Mouse (Mus musculus) monocyte, adult 2 months (primary cell): ENCODE data around the gene Mansc4.

Experiments used
- DNase-seq, 2 experiments: peaks; one replicate each; pipeline ENCODE4 v3.0.0; 2022; ENCODE audit warnings: low spot score in 2 of 2, low read depth in 1 of 2

Gene Mansc4

GRCm38 (mm10) chr6:147086594-147087225, at the start of gene Mansc4:
Gene Mansc4, minus strand, starts transcription at chr6:147087032.
- DNase-seq: no peak

- no peak for DNase-seq
Measured at GRCm38 (mm10) chr6:147127239-147127638, 40.4 kb upstream of the Mansc4 start.

GRCm38 (mm10) chr6:147121320-147121719, 34.5 kb upstream of the Mansc4 start:
- DNase-seq: no peak

GRCm38 (mm10) chr6:147118190-147118589, 31.4 kb upstream of the Mansc4 start:
- no peak for DNase-seq

GRCm38 (mm10) chr6:147117764-147118163, 30.9 kb upstream of the Mansc4 start:
- no peak for DNase-seq

- peak in 1 of 2 experiments; percentile 40 for DNase-seq
Measured at GRCm38 (mm10) chr6:147116579-147116978, 29.7 kb upstream of the Mansc4 start.

- no peak for DNase-seq
Measured at GRCm38 (mm10) chr6:147109283-147109682, 22.5 kb upstream of the Mansc4 start.

GRCm38 (mm10) chr6:147106716-147107115, 19.9 kb upstream of the Mansc4 start:
- DNase-seq: no peak

GRCm38 (mm10) chr6:147105529-147105928, 18.7 kb upstream of the Mansc4 start:
- no peak for DNase-seq

GRCm38 (mm10) chr6:147102293-147102692, 15.5 kb upstream of the Mansc4 start:
- no peak for DNase-seq

- no peak for DNase-seq
Measured at GRCm38 (mm10) chr6:147099458-147100277, 12.8 kb upstream of the Mansc4 start.

- no peak for DNase-seq
Measured at GRCm38 (mm10) chr6:147097346-147097929, 10.6 kb upstream of the Mansc4 start.

- no peak for DNase-seq
Measured at GRCm38 (mm10) chr6:147096934-147097333, 10.1 kb upstream of the Mansc4 start.

GRCm38 (mm10) chr6:147096109-147096508, 9.3 kb upstream of the Mansc4 start:
- DNase-seq: no peak

- no peak for DNase-seq
Measured at GRCm38 (mm10) chr6:147094771-147095170, 7.9 kb upstream of the Mansc4 start.

GRCm38 (mm10) chr6:147092136-147092535, 5.3 kb upstream of the Mansc4 start:
- no peak for DNase-seq

GRCm38 (mm10) chr6:147091136-147092120, 4.6 kb upstream of the Mansc4 start, which contains the start of gene Klhl42:
Gene Klhl42, plus strand, starts transcription at chr6:147091379.
- peak in 1 of 2 experiments; percentile 33 for DNase-seq

GRCm38 (mm10) chr6:147090191-147090590, 3.4 kb upstream of the Mansc4 start:
- DNase-seq: no peak

- no peak for DNase-seq
Measured at GRCm38 (mm10) chr6:147088517-147088916, 1.7 kb upstream of the Mansc4 start.

- no peak for DNase-seq
Measured at GRCm38 (mm10) chr6:147087736-147088135, 904 bp upstream of the Mansc4 start.
